In the genomic region with DNA sequence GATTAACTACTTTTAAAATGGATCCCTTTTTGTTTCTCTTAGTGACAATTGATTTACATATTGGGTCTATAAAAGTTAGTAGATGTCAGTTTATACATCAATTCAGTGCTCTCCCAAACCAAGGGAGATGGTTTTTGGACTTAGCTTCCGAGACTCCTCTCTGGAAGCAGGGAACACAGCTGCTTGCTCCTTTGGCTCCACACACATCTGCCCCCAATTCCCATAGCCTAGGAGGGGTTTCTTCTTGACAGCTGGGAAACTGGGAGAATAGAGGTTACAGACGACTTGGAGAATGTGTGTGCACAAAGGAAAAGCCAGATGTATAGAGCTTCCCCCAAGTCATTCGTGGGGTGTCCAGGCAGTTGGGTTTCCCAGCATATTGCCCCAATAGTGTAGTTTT, we compare ENCODE assay signal across 8 mouse cellular contexts. TPM values are rescaled to one million over a fixed set of nuclear protein-coding genes. Genes with fewer than 3 reads are reported as not detected.
DNase-seq lines count a peak whose midpoint lies in the region; ATAC-seq and TF ChIP-seq lines count a peak whose summit lies in the region.

No protein-coding gene starts in this region.

- peaks cover 8% of the 10 kb centered on the region for H3K4me1 ChIP-seq in embryonic facial prominence, embryonic 13.5 days
- 0 out of 2 replicates have a peak, but pooled peaks cover 2% of the 10 kb centered on the region for H3K4me1 ChIP-seq in intestine, embryonic 16.5 days (ENCODE audit: control insufficient read depth, insufficient read depth, low read length)
- H3K4me1 ChIP-seq in neural tube, embryonic 12.5 days: 0 out of 2 replicates have a peak, but pooled peaks cover 10% of the 10 kb centered on the region

- no peak for DNase-seq in left cerebral cortex, adult 2 months (ENCODE audit: extremely low spot score in 1 of 2, low spot score in 2 of 2)
- no peak for DNase-seq in left cerebral cortex, adult 8-10 months (ENCODE audit: low spot score in 2 of 2)
- no peak for DNase-seq in right cerebral cortex, postnatal 25 days
- DNase-seq in layer of hippocampus, postnatal 25 days (ENCODE audit: extremely low spot score in 1 of 2, low spot score in 1 of 2): no peak

- peak overlapping the region; percentile 63 for H3K4me3 ChIP-seq in left cerebral cortex, adult 2 months
- H3K4me3 ChIP-seq in embryonic facial prominence, embryonic 13.5 days: peak overlapping the region; percentile 63
- peak overlapping the region; percentile 68 for H3K4me3 ChIP-seq in intestine, embryonic 16.5 days (ENCODE audit: low read length)
- peak overlapping the region; percentile 50 for H3K4me3 ChIP-seq in neural tube, embryonic 12.5 days

- H3K9me3 ChIP-seq in embryonic facial prominence, embryonic 13.5 days: no peaks in the 10 kb centered on the region
- H3K9me3 ChIP-seq in intestine, embryonic 16.5 days (ENCODE audit: control insufficient read depth, low read length): no peaks in the 10 kb centered on the region
- no peaks in the 10 kb centered on the region for H3K9me3 ChIP-seq in neural tube, embryonic 12.5 days

- peak overlapping the region; percentile 83 for H3K4me2 ChIP-seq in embryonic facial prominence, embryonic 13.5 days
- H3K4me2 ChIP-seq in intestine, embryonic 16.5 days (ENCODE audit: low read depth, low read length): peak overlapping the region; percentile 85
- peak overlapping the region; percentile 86 for H3K4me2 ChIP-seq in neural tube, embryonic 12.5 days (replicated peaks)

- no peaks in the 10 kb centered on the region for H3K36me3 ChIP-seq in embryonic facial prominence, embryonic 13.5 days
- no peaks in the 10 kb centered on the region for H3K36me3 ChIP-seq in intestine, embryonic 16.5 days (ENCODE audit: control insufficient read depth, insufficient read depth, low read length)
- H3K36me3 ChIP-seq in neural tube, embryonic 12.5 days: no peaks in the 10 kb centered on the region

- H3K9ac ChIP-seq in embryonic facial prominence, embryonic 13.5 days: peak overlapping the region; percentile 78
- H3K9ac ChIP-seq in intestine, embryonic 16.5 days (ENCODE audit: low read depth, low read length): peak overlapping the region; percentile 79
- H3K9ac ChIP-seq in neural tube, embryonic 12.5 days: no peak overlapping the region

- WGBS in embryonic facial prominence, embryonic 13.5 days: 20% methylated on average over 3 of the region's 3 CpGs
- 29% methylated on average over 3 of the region's 3 CpGs for WGBS in intestine, embryonic 16.5 days
- 43% methylated on average over 3 of the region's 3 CpGs for WGBS in neural tube, embryonic 12.5 days

- intact Hi-C loops in left cerebral cortex, adult 2 months (cut with DNase I): no loop called here

- no peaks in the 10 kb centered on the region for H3K27me3 ChIP-seq in embryonic facial prominence, embryonic 13.5 days
- H3K27me3 ChIP-seq in intestine, embryonic 16.5 days (replicated peaks; ENCODE audit: control insufficient read depth, insufficient read depth, low read length): no peaks in the 10 kb centered on the region
- H3K27me3 ChIP-seq in neural tube, embryonic 12.5 days (replicated peaks): no peaks in the 10 kb centered on the region

- ATAC-seq in embryonic facial prominence, embryonic 13.5 days (ENCODE audit: insufficient number of reproducible peaks, insufficient read depth, low FRiP score, low TSS enrichment, low read depth): no peak
- ATAC-seq in intestine, embryonic 16.5 days: no peak
- 0 out of 2 replicates have a peak, but pooled peaks have one; percentile 8 for ATAC-seq in neural tube, embryonic 12.5 days (ENCODE audit: low FRiP score, low read depth)
- ATAC-seq in megakaryocyte-erythroid progenitor cell, adult 5-6 weeks (replicated peaks; ENCODE audit: low FRiP score, low TSS enrichment, poor library complexity, severe bottlenecking): no peak

- TF ChIP-seq CTCF in left cerebral cortex, adult 2 months (IDR thresholded peaks at IDR 0.05): no peak

- H3K27ac ChIP-seq in left cerebral cortex, adult 2 months: no peak overlapping the region
- no peak overlapping the region for H3K27ac ChIP-seq in embryonic facial prominence, embryonic 13.5 days
- H3K27ac ChIP-seq in intestine, embryonic 16.5 days (ENCODE audit: low read length): no peak overlapping the region; the same call in 1 of the 2 replicates
- no peak overlapping the region for H3K27ac ChIP-seq in neural tube, embryonic 12.5 days

RNA-seq across cellular contexts. Expression of gene Fam221a, which starts 0.7 kb away (rescaled TPM):
- 1 to 10 TPM; 1.2 to 1.4 TPM for total RNA-seq in left cerebral cortex, adult 2 months (2021)
- total RNA-seq in left cerebral cortex, adult 8-10 months (2022): 1 to 10 TPM; 1.2 to 2.2 (median 1.8) TPM
- polyA plus RNA-seq in embryonic facial prominence, embryonic 13.5 days (2015; fragmentation: Nextera tagmentation; extraction: Ambion mirVana): 8.1 and 11.9 TPM in 2 replicates
- polyA plus RNA-seq in intestine, embryonic 16.5 days (2015; fragmentation: Nextera tagmentation; extraction: Ambion mirVana): 4.8 and 6.6 TPM in 2 replicates
- 4.2 and 4.4 TPM in 2 replicates for polyA plus RNA-seq in neural tube, embryonic 12.5 days (2016; fragmentation: Nextera tagmentation; extraction: Ambion mirVana)
- 6.6 and 7.5 TPM in 2 replicates for total RNA-seq in megakaryocyte-erythroid progenitor cell, adult 5-6 weeks (2014; fragmentation: Nextera tagmentation)
- 1.2 and 2.0 TPM in 2 replicates for total RNA-seq in megakaryocyte-erythroid progenitor cell, adult 5-6 weeks (2017)
- total RNA-seq in layer of hippocampus, postnatal 25 days (2021): 1 to 10 TPM in 1 of 2 experiments, under 1 TPM in 1; 0.69 to 1.1 TPM

RNA-seq across cellular contexts. Expression of gene Stk31, which starts 27.2 kb away (rescaled TPM):
- total RNA-seq in left cerebral cortex, adult 2 months (2021): 1 to 10 TPM; 1.5 to 1.7 TPM
- 1 to 10 TPM; 1.3 to 3.2 (median 2.1) TPM for total RNA-seq in left cerebral cortex, adult 8-10 months (2022)
- polyA plus RNA-seq in embryonic facial prominence, embryonic 13.5 days (2015; fragmentation: Nextera tagmentation; extraction: Ambion mirVana): not detected in 2 replicates
- not detected in 2 replicates for polyA plus RNA-seq in intestine, embryonic 16.5 days (2015; fragmentation: Nextera tagmentation; extraction: Ambion mirVana)
- polyA plus RNA-seq in neural tube, embryonic 12.5 days (2016; fragmentation: Nextera tagmentation; extraction: Ambion mirVana): not detected in 2 replicates
- total RNA-seq in megakaryocyte-erythroid progenitor cell, adult 5-6 weeks (2014; fragmentation: Nextera tagmentation): not detected in 2 replicates
- not detected in 2 replicates for total RNA-seq in megakaryocyte-erythroid progenitor cell, adult 5-6 weeks (2017)
- 1 to 10 TPM; 1.3 to 1.6 TPM for total RNA-seq in layer of hippocampus, postnatal 25 days (2021)

RNA-seq across cellular contexts. Expression of gene Ccdc126, which starts 49.1 kb away (rescaled TPM):
- 1 to 10 TPM; 7.9 to 9.0 TPM for total RNA-seq in left cerebral cortex, adult 2 months (2021)
- 10 to 100 TPM in 1 of 4 experiments, 1 to 10 TPM in 3; 7.9 to 10.0 (median 9.0) TPM for total RNA-seq in left cerebral cortex, adult 8-10 months (2022)
- polyA plus RNA-seq in embryonic facial prominence, embryonic 13.5 days (2015; fragmentation: Nextera tagmentation; extraction: Ambion mirVana): 11.1 and 11.5 TPM in 2 replicates
- polyA plus RNA-seq in intestine, embryonic 16.5 days (2015; fragmentation: Nextera tagmentation; extraction: Ambion mirVana): 10.4 and 10.9 TPM in 2 replicates
- polyA plus RNA-seq in neural tube, embryonic 12.5 days (2016; fragmentation: Nextera tagmentation; extraction: Ambion mirVana): 6.5 and 7.0 TPM in 2 replicates
- 0.70 and 3.1 TPM in 2 replicates for total RNA-seq in megakaryocyte-erythroid progenitor cell, adult 5-6 weeks (2014; fragmentation: Nextera tagmentation)
- 0.94 and 2.1 TPM in 2 replicates for total RNA-seq in megakaryocyte-erythroid progenitor cell, adult 5-6 weeks (2017)
- 10 to 100 TPM in 1 of 2 experiments, 1 to 10 TPM in 1; 9.7 to 11.4 TPM for total RNA-seq in layer of hippocampus, postnatal 25 days (2021)
